Mouse (Mus musculus): ENCODE measurements around the gene Ager. TPM values are rescaled to one million over a fixed set of nuclear protein-coding genes. Genes with fewer than 3 reads are reported as not detected.
A peak's percentile ranks its signal among the peaks of the same experiment; 100 is the strongest.

The Ager gene
- polyA plus RNA-seq, 1 experiment from 2014 or later, result 1.5 TPM

GRCm38 (mm10) chr17:34559116-34559515 lies 38.5 kb upstream of the Ager start:
- Histone ChIP-seq H3K9ac (ENCODE audit: low read depth, low read length) (no peak overlapping the region), H3K36me3 (ENCODE audit: control insufficient read depth, insufficient read depth) (no peaks in the 10 kb centered on the region), H3K4me1 (replicated peaks; ENCODE audit: control insufficient read depth, insufficient read depth, low read length) (no peaks in the 10 kb centered on the region), H3K4me2 (replicated peaks; ENCODE audit: low read depth) (no peak overlapping the region), H3K27ac (ENCODE audit: low read depth, low read length) (no peak overlapping the region), H3K9me3 (ENCODE audit: control insufficient read depth) (no peaks in the 10 kb centered on the region), H3K27me3 (replicated peaks; ENCODE audit: control insufficient read depth, insufficient read depth, low read length) (no peaks in the 10 kb centered on the region), H3K4me3 (ENCODE audit: low read depth, low read length) (no peak overlapping the region)
- 86% methylated on average over 7 of the region's 7 CpGs for WGBS
- TF ChIP-seq CTCF (IDR thresholded peaks at IDR 0.05; ENCODE audit: low read depth), result no peak
- no peak for ATAC-seq

DNA sequence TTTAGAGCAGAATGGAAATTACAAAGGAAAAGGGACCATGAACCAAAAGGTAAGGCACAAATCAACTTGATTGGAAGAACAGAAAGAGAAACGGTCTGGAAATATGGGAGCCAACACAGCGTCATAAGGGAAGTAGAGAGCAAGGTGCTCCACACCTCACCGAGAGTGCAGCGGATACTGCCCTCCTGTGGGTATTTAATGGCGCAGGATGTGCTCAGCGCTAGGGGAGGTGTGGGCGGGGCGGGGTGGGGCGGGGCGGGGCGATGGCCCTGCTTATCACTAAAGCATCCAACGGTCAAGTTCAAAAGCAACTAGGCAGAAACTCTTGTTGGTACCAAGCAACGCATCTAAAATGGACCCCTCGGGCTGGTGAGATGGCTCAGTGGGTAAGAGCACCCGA lies 37.8 kb upstream of the Ager start:
- no peaks in the 10 kb centered on the region for H3K9me3 ChIP-seq (ENCODE audit: control insufficient read depth)
- H3K4me1 ChIP-seq (replicated peaks; ENCODE audit: control insufficient read depth, insufficient read depth, low read length), result no peaks in the 10 kb centered on the region
- H3K27ac ChIP-seq (ENCODE audit: low read depth, low read length), result no peak overlapping the region
- H3K36me3 ChIP-seq (ENCODE audit: control insufficient read depth, insufficient read depth), result no peaks in the 10 kb centered on the region
- peak; percentile 84 for ATAC-seq
- H3K4me2 ChIP-seq (replicated peaks; ENCODE audit: low read depth), result peak overlapping the region; percentile 14; the same call in 1 of the 2 replicates
- TF ChIP-seq CTCF (IDR thresholded peaks at IDR 0.05; ENCODE audit: low read depth), result peak; percentile 75
- H3K9ac ChIP-seq (ENCODE audit: low read depth, low read length), result no peak overlapping the region
- WGBS, result 19% methylated on average over 15 of the region's 15 CpGs
- H3K27me3 ChIP-seq (replicated peaks; ENCODE audit: control insufficient read depth, insufficient read depth, low read length), result no peaks in the 10 kb centered on the region
- no peak overlapping the region for H3K4me3 ChIP-seq (ENCODE audit: low read depth, low read length)

DNA sequence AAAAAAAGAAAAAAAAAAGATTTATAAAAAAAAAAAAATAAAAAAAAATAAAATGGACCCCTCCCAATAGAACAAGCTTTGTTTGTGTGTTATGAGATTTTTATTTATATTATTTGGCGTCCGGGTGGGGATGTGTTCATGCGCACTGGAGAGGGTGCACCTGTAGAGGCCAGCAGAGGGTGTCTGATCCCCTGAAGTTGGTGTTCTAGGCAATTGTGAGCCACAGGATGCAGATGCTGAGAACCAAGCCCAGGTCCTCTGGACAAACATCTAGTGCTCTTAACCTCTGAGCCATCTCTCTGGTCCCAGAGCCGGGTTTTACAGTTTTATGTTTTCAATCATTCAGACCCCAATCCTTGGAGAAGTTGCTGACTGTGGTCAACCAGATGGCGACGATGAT lies 37.2 kb upstream of the Ager start:
- Histone ChIP-seq H3K9ac (ENCODE audit: low read depth, low read length) (no peak overlapping the region), H3K4me2 (replicated peaks; ENCODE audit: low read depth) (no peak overlapping the region), H3K36me3 (ENCODE audit: control insufficient read depth, insufficient read depth) (no peaks in the 10 kb centered on the region), H3K27me3 (replicated peaks; ENCODE audit: control insufficient read depth, insufficient read depth, low read length) (no peaks in the 10 kb centered on the region), H3K27ac (ENCODE audit: low read depth, low read length) (no peak overlapping the region), H3K4me3 (ENCODE audit: low read depth, low read length) (no peak overlapping the region), H3K4me1 (replicated peaks; ENCODE audit: control insufficient read depth, insufficient read depth, low read length) (no peaks in the 10 kb centered on the region), H3K9me3 (ENCODE audit: control insufficient read depth) (no peaks in the 10 kb centered on the region)
- peak; percentile 29 for TF ChIP-seq CTCF (IDR thresholded peaks at IDR 0.05; ENCODE audit: low read depth)
- no peak for ATAC-seq
- WGBS, result 93% methylated on average over 6 of the region's 6 CpGs

GRCm38 (mm10) chr17:34561200-34561599 lies 36.5 kb upstream of the Ager start:
- WGBS, result 58% methylated on average over 8 of the region's 8 CpGs
- ATAC-seq, result no peak
- Histone ChIP-seq H3K9me3 (ENCODE audit: control insufficient read depth) (no peaks in the 10 kb centered on the region), H3K4me2 (replicated peaks; ENCODE audit: low read depth) (no peak overlapping the region), H3K9ac (ENCODE audit: low read depth, low read length) (no peak overlapping the region), H3K36me3 (ENCODE audit: control insufficient read depth, insufficient read depth) (no peaks in the 10 kb centered on the region), H3K4me1 (replicated peaks; ENCODE audit: control insufficient read depth, insufficient read depth, low read length) (no peaks in the 10 kb centered on the region), H3K27me3 (replicated peaks; ENCODE audit: control insufficient read depth, insufficient read depth, low read length) (no peaks in the 10 kb centered on the region), H3K4me3 (ENCODE audit: low read depth, low read length) (no peak overlapping the region), H3K27ac (ENCODE audit: low read depth, low read length) (no peak overlapping the region)
- TF ChIP-seq CTCF (IDR thresholded peaks at IDR 0.05; ENCODE audit: low read depth), result no peak

DNA sequence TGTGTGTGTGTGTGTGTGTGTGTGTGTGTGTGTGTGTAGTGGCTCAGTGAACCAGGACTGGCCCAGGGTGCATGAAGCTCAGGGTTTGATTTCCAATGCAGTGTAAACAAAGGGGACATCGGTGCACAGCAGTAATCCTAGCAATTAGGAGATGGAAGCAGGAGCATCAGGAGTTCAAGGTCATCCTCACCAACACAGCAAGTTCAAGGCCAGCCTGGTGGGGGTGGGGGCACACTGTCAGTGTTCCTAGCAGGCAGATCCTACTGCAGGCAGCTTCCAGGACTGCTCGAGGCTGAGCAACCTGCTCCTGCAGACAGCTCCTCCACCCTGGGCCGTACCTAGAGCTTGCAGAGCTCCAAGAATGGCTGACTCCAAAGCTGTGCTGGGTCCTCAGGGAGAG lies 35.1 kb upstream of the Ager start:
- WGBS, result 39% methylated on average over 3 of the region's 3 CpGs
- TF ChIP-seq CTCF (IDR thresholded peaks at IDR 0.05; ENCODE audit: low read depth), result no peak
- Histone ChIP-seq H3K27ac (ENCODE audit: low read depth, low read length) (no peak overlapping the region), H3K9ac (ENCODE audit: low read depth, low read length) (no peak overlapping the region), H3K4me1 (replicated peaks; ENCODE audit: control insufficient read depth, insufficient read depth, low read length) (no peaks in the 10 kb centered on the region), H3K27me3 (replicated peaks; ENCODE audit: control insufficient read depth, insufficient read depth, low read length) (no peaks in the 10 kb centered on the region), H3K36me3 (ENCODE audit: control insufficient read depth, insufficient read depth) (no peaks in the 10 kb centered on the region), H3K4me2 (replicated peaks; ENCODE audit: low read depth) (no peak overlapping the region), H3K4me3 (ENCODE audit: low read depth, low read length) (no peak overlapping the region), H3K9me3 (ENCODE audit: control insufficient read depth) (no peaks in the 10 kb centered on the region)
- ATAC-seq, result no peak

- no peaks in the 10 kb centered on the region for H3K9me3 ChIP-seq (ENCODE audit: control insufficient read depth)
- no peak overlapping the region for H3K4me3 ChIP-seq (ENCODE audit: low read depth, low read length)
- no peak for TF ChIP-seq CTCF (IDR thresholded peaks at IDR 0.05; ENCODE audit: low read depth)
- no peaks in the 10 kb centered on the region for H3K27me3 ChIP-seq (replicated peaks; ENCODE audit: control insufficient read depth, insufficient read depth, low read length)
- H3K36me3 ChIP-seq (ENCODE audit: control insufficient read depth, insufficient read depth), result no peaks in the 10 kb centered on the region; the same call in 1 of the 2 replicates
- no peak overlapping the region for H3K9ac ChIP-seq (ENCODE audit: low read depth, low read length)
- no peaks in the 10 kb centered on the region for H3K4me1 ChIP-seq (replicated peaks; ENCODE audit: control insufficient read depth, insufficient read depth, low read length)
- H3K4me2 ChIP-seq (replicated peaks; ENCODE audit: low read depth), result no peak overlapping the region
- no peak overlapping the region for H3K27ac ChIP-seq (ENCODE audit: low read depth, low read length)
- ATAC-seq, result no peak
- WGBS, result 76% methylated on average over 11 of the region's 11 CpGs
Measured at GRCm38 (mm10) chr17:34563354-34563753, 34.3 kb upstream of the Ager start.

DNA sequence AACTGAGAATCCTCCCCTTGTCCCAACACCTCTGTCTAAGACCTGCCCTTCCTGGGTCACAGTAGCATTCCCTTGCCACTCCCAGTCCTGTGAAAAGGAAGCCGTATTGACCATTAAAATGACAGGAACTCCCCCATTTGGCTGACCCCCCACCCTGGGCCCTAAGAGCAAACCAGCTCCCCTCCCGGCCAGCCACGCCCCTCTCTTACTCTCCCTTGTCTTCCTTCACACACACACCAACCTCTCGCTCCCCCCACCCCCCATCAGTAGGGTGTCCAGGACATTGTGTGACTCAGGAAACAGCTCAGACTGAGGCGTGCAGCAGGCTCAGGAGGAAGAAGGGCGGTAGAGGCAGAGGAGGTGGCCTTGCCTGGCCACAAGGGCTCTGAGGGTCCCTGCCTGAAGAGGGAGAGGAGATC lies 33.6 kb upstream of the Ager start, which contains the start of gene Notch4:
Notch4 (plus strand) TSS at position 266 of the 419 bp plus-strand sequence.
- Histone ChIP-seq H3K27ac (ENCODE audit: low read depth, low read length) (peak within 1 kb of the TSS; percentile 58), H3K9ac (ENCODE audit: low read depth, low read length) (no peak within 1 kb of the TSS), H3K4me1 (replicated peaks; ENCODE audit: control insufficient read depth, insufficient read depth, low read length) (no peaks in the 10 kb centered on the region), H3K4me2 (replicated peaks; ENCODE audit: low read depth) (peak within 1 kb of the TSS; percentile 40), H3K27me3 (replicated peaks; ENCODE audit: control insufficient read depth, insufficient read depth, low read length) (no peaks in the 10 kb centered on the region), H3K4me3 (ENCODE audit: low read depth, low read length) (no peak within 1 kb of the TSS; the same call in 1 of the 2 replicates), H3K36me3 (ENCODE audit: control insufficient read depth, insufficient read depth) (no peaks in the 10 kb centered on the region; the same call in 1 of the 2 replicates), H3K9me3 (ENCODE audit: control insufficient read depth) (no peaks in the 10 kb centered on the region)
- no peak for TF ChIP-seq CTCF (IDR thresholded peaks at IDR 0.05; ENCODE audit: low read depth)
- peak; percentile 28; the same call in 1 of the 2 replicates for ATAC-seq
- WGBS, result 9% methylated on average over 6 of the region's 6 CpGs
